Mouse (Mus musculus) MEL (cell line): ENCODE measurements around the gene Il34. TPM values are rescaled to one million over a fixed set of nuclear protein-coding genes. Genes with fewer than 3 reads are reported as not detected.

Experiments used
- DNase-seq: peaks from one replicate; pipeline ENCODE4 v3.0.0; 2011; ENCODE audit warnings: low read depth, low spot score
- H3K27ac ChIP-seq: 2 replicates; pipeline ENCODE4 v1.5.1; 2012; ENCODE audit warnings: low read depth, mild to moderate bottlenecking, control low read depth, low read length, moderate library complexity; ENCODE audit not compliant: control insufficient read depth
- H3K27me3 ChIP-seq, 2 experiments: fragments of 150-350 bp in 1 of 2; sonication (generic) in 1 of 2; 2 replicates each; pipeline ENCODE4 v1.6.1; 2012; ENCODE audit warnings: low read length in 2 of 2, mild to moderate bottlenecking in 2 of 2, improper control_type of control experiment in 1 of 2, moderate library complexity in 1 of 2; ENCODE audit not compliant: insufficient read depth in 2 of 2, control insufficient read depth in 1 of 2
- H3K36me3 ChIP-seq, 2 experiments: 2 replicates each; pipeline ENCODE4 v1.6.1; 2012 to 2014; ENCODE audit warnings: low read length in 2 of 2, improper control_type of control experiment in 1 of 2, inconsistent platforms in 1 of 2, mild to moderate bottlenecking in 1 of 2; ENCODE audit not compliant: insufficient read depth in 2 of 2, control insufficient read depth in 1 of 2
- H3K4me1 ChIP-seq, 2 experiments: fragments of 150-350 bp in 1 of 2; sonication (generic) in 1 of 2; 2 replicates each; pipeline ENCODE4 v1.6.1; 2012; ENCODE audit warnings: low read length in 2 of 2, improper control_type of control experiment in 1 of 2, mild to moderate bottlenecking in 1 of 2; ENCODE audit not compliant: insufficient read depth in 2 of 2, control insufficient read depth in 1 of 2
- H3K4me3 ChIP-seq, 2 experiments: fragments of 150-350 bp in 1 of 2; sonication (generic) in 1 of 2; 2 replicates each; pipeline ENCODE4 v1.5.1; 2012; ENCODE audit warnings: low read depth in 2 of 2, low read length in 2 of 2, mild to moderate bottlenecking in 2 of 2, moderate library complexity in 2 of 2, control low read depth in 1 of 2, improper control_type of control experiment in 1 of 2; ENCODE audit not compliant: control insufficient read depth in 1 of 2, insufficient read depth in 1 of 2
- H3K79me2 ChIP-seq: 2 replicates; pipeline ENCODE4 v1.6.1; 2012; ENCODE audit warnings: mild to moderate bottlenecking, low read length, moderate library complexity; ENCODE audit not compliant: control insufficient read depth, poor library complexity, insufficient read depth
- H3K9ac ChIP-seq: 2 replicates; pipeline ENCODE4 v1.6.1; 2012; ENCODE audit warnings: low read depth, mild to moderate bottlenecking, control low read depth, low read length, moderate library complexity; ENCODE audit not compliant: control insufficient read depth, poor library complexity, severe bottlenecking
- H3K9me3 ChIP-seq: fragments of 150-350 bp; sonication (generic); replicated peaks from 2 replicates; pipeline ENCODE4 v1.6.1; 2012; ENCODE audit warnings: mild to moderate bottlenecking, low read length, improper control_type of control experiment, moderate library complexity; ENCODE audit not compliant: insufficient read depth
- CTCF ChIP-seq, 3 experiments: IDR thresholded peaks in 2 of 3; conservative IDR thresholded peaks in 1 of 3; 2 replicates each; pipeline ENCODE4 v1.5.1; 2011 to 2012; ENCODE audit warnings: low read length in 3 of 3, low read depth in 2 of 3, mild to moderate bottlenecking in 2 of 3, improper control_type of control experiment in 1 of 3, inconsistent platforms in 1 of 3, mixed read lengths in 1 of 3, moderate library complexity in 1 of 3; ENCODE audit not compliant: control insufficient read depth in 1 of 3, insufficient read depth in 1 of 3, poor library complexity in 1 of 3, severe bottlenecking in 1 of 3
- ELF1 ChIP-seq: IDR thresholded peaks from 2 replicates; pipeline ENCODE4 v1.6.1; 2014; ENCODE audit warnings: low read depth, mild to moderate bottlenecking, inconsistent platforms, low read length, improper control_type of control experiment, moderate library complexity
- JUND ChIP-seq: IDR thresholded peaks from 2 replicates; pipeline ENCODE4 v1.6.1; 2011; ENCODE audit warnings: low read depth, mild to moderate bottlenecking, improper control_type of control experiment, low read length
- MEF2A ChIP-seq: IDR thresholded peaks from 2 replicates; pipeline ENCODE4 v1.6.1; 2014; ENCODE audit warnings: low read depth, mild to moderate bottlenecking, inconsistent platforms, low read length, improper control_type of control experiment; ENCODE audit not compliant: poor library complexity, insufficient replicate concordance, severe bottlenecking; ENCODE audit errors: extremely low read depth
- NELFE ChIP-seq: IDR thresholded peaks from 2 replicates; pipeline ENCODE4 v1.6.1; 2011; ENCODE audit warnings: low read depth, low read length, improper control_type of control experiment
- NRF1 ChIP-seq: IDR thresholded peaks from 2 replicates; pipeline ENCODE4 v1.6.1; 2014; ENCODE audit warnings: low read depth, mild to moderate bottlenecking, inconsistent platforms, low read length, improper control_type of control experiment, moderate library complexity; ENCODE audit not compliant: poor library complexity, insufficient read depth, severe bottlenecking
- POLR2A ChIP-seq, 2 experiments: IDR thresholded peaks; 2 replicates each; pipeline ENCODE4 v1.6.1; 2011 to 2012; ENCODE audit warnings: low read length in 2 of 2, mild to moderate bottlenecking in 2 of 2, control low read depth in 1 of 2, improper control_type of control experiment in 1 of 2, low read depth in 1 of 2, moderate library complexity in 1 of 2; ENCODE audit not compliant: control insufficient read depth in 1 of 2, insufficient read depth in 1 of 2, poor library complexity in 1 of 2
- POLR2AphosphoS5 ChIP-seq: IDR thresholded peaks from 2 replicates; pipeline ENCODE4 v1.6.1; 2012; ENCODE audit warnings: low read depth, borderline replicate concordance, mild to moderate bottlenecking, inconsistent platforms, low read length, moderate library complexity, mixed read lengths
- RCOR1 ChIP-seq: IDR thresholded peaks from 2 replicates; pipeline ENCODE4 v1.6.1; 2012; ENCODE audit warnings: low read depth, mild to moderate bottlenecking, inconsistent platforms, low read length, improper control_type of control experiment
- TBP ChIP-seq: IDR thresholded peaks from 2 replicates; pipeline ENCODE4 v1.8.0; 2011; ENCODE audit warnings: low read depth, low read length, improper control_type of control experiment
- ZC3H11A ChIP-seq: IDR thresholded peaks from 2 replicates; pipeline ENCODE4 v1.6.1; 2012; ENCODE audit warnings: low read depth, mild to moderate bottlenecking, inconsistent platforms, low read length, improper control_type of control experiment
- ZMIZ1 ChIP-seq: IDR thresholded peaks from 2 replicates; pipeline ENCODE4 v1.6.1; 2012; ENCODE audit warnings: low read depth, mild to moderate bottlenecking, inconsistent platforms, low read length, improper control_type of control experiment, moderate library complexity
- ZNF384 ChIP-seq: IDR thresholded peaks from 2 replicates; pipeline ENCODE4 v1.6.1; 2012; ENCODE audit warnings: low read depth, mild to moderate bottlenecking, inconsistent platforms, low read length, improper control_type of control experiment
- polyA plus RNA-seq, 2 experiments: library from polyadenylated mRNA; stranded (reverse) in 1 of 2; unstranded in 1 of 2; fragments of >175 nt in 1 of 2; fragments of >200 nt in 1 of 2; gene quantifications; 2 replicates each; pipeline versions ENCODE4 v1.2.1 to v1.2.4; 2012; ENCODE audit warnings: low replicate concordance in 2 of 2, low read depth in 1 of 2; ENCODE audit not compliant: insufficient read length in 2 of 2, insufficient read depth in 1 of 2, missing spikeins in 1 of 2
- total RNA-seq: library from RNA; depleted of rRNA; stranded (reverse); fragments of 300-350 nt; gene quantifications from 2 replicates; pipeline ENCODE4 v1.2.3, GENCODE M21; 2012

Gene Il34
- total and polyA plus RNA-seq, 3 experiments = 0.12 to 0.18 TPM; not detected in 1

DNA sequence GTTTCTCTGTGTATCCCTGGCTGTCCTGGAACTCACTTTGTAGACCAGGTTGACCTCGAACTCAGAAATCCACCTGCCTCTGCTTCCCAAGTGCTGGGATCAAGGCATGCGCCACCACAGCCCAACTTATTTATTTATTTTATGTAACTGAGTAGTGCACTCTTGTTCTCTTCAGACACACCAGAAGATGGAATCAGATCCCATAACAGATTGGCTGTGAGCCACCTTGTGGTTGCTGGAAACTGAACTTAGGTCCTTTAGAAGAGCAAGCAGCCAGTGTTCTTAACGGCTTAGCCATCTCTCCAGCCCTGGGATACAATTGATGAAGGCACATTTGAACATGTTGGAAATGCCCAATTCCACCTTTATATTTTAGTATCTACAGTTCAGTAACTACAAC, 12.9 kb upstream of the Il34 start:
- H3K4me1 ChIP-seq = peaks cover 2 to 4% of the 10 kb centered on the region in 2 experiments; a peak in 3 of 4 replicates
- no peak overlapping the region for H3K4me3 ChIP-seq
- TF ChIP-seq ELF1 (no peak), ZNF384 (no peak), RCOR1 (no peak), ZC3H11A (no peak), NELFE (no peak), NRF1 (no peak), CTCF (IDR thresholded peaks at IDR 0.05 in 2 of 3, conservative IDR thresholded peaks at IDR 0.05 in 1 of 3; ENCODE audit: control insufficient read depth in 1 of 3, insufficient read depth in 1 of 3, low read depth in 2 of 3, low read length in 3 of 3, poor library complexity in 1 of 3, severe bottlenecking in 1 of 3) (no peak), ZMIZ1 (no peak)
- peak; percentile 57 for DNase-seq
- H3K9ac ChIP-seq = no peak overlapping the region
- no peaks in the 10 kb centered on the region for H3K27me3 ChIP-seq
- H3K27ac ChIP-seq = no peak overlapping the region
- H3K36me3 ChIP-seq = peaks cover 23 to 76% of the 10 kb centered on the region in 2 experiments
- H3K9me3 ChIP-seq = no peaks in the 10 kb centered on the region
- no peaks in the 10 kb centered on the region for H3K79me2 ChIP-seq

DNA sequence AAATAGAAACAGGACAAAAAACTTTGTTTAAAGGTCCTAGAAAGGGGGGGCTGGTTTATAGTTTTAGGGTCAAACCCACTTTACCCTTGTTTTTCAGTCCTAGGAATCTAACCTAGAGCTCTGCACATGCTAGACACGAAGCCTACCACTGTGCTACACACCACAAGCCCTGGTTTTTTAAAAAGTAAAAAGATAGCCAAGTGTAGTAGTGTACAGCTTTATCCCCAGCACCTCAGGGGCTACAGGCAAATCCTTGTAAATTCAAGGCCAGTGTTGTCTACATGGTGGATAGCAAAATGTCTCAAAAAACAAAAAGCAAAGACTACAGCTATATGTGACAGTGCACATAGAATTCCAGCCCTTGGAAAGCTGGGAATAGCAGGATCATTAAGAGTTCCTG, 11.3 kb upstream of the Il34 start:
- Histone ChIP-seq H3K4me1 (peaks cover 7 to 11% of the 10 kb centered on the region in 2 experiments), H3K4me3 (no peak overlapping the region), H3K79me2 (no peaks in the 10 kb centered on the region), H3K9me3 (no peaks in the 10 kb centered on the region), H3K9ac (no peak overlapping the region), H3K27me3 (no peaks in the 10 kb centered on the region), H3K36me3 (peaks cover 39 to 67% of the 10 kb centered on the region in 2 experiments), H3K27ac (no peak overlapping the region)
- TF ChIP-seq POLR2AphosphoS5 (no peak), POLR2A (IDR thresholded peaks at IDR 0.05; ENCODE audit: control insufficient read depth in 1 of 2, insufficient read depth in 1 of 2, low read depth in 1 of 2, low read length in 2 of 2, poor library complexity in 1 of 2) (peak in 1 of 2 experiments; percentile 32; a peak in 1 of 4 replicates)
- no peak for DNase-seq

DNA sequence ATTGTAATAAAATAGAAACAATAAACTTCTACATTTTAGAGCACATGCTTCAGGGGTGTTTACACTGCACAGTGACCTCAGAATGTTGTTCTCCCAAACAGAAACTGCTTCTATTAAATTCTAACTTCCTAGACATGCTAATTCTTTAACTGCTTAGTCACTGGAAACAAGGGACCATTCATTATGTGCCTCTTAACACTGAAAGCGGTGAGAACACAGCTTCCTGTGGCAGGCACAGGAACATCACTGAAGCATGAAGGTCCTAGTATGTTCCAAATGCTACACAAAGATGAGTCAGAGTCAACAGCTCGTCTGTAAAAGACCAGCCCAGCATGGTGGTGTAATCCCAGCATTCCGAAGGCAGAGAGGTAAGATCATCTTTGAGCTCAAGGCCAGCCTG, 9.6 kb upstream of the Il34 start:
- Histone ChIP-seq H3K4me3 (no peak overlapping the region), H3K9ac (no peak overlapping the region), H3K9me3 (no peaks in the 10 kb centered on the region), H3K27me3 (no peaks in the 10 kb centered on the region), H3K27ac (no peak overlapping the region), H3K4me1 (peaks cover 7 to 11% of the 10 kb centered on the region in 2 experiments), H3K79me2 (no peaks in the 10 kb centered on the region), H3K36me3 (peaks cover 43 to 65% of the 10 kb centered on the region in 2 experiments)
- DNase-seq = no peak
- no peak for TF ChIP-seq RCOR1
- no peak for TF ChIP-seq MEF2A
- no peak for TF ChIP-seq JUND
- no peak for TF ChIP-seq TBP
